Mouse (Mus musculus) retina, postnatal 1 day (tissue): Measurements from ENCODE around the gene Mymk.
A peak's percentile ranks its signal among the peaks of the same experiment; 100 is the strongest.

Experiments
- DNase-seq: peaks from one replicate; pipeline ENCODE4 v3.0.0-alpha.2; 2012

Mymk gene

GRCm38 (mm10) chr2:27071978-27072377 is at the start of gene Mymk:
TSS of gene Mymk (minus strand) at chr2:27072179.
- DNase-seq = no peak

GRCm38 (mm10) chr2:27120241-27120641 is 48.3 kb upstream of the Mymk start:
- peak; percentile 41 for DNase-seq

- DNase-seq = no peak
Measured at GRCm38 (mm10) chr2:27119766-27120165, 47.8 kb upstream of the Mymk start.

- DNase-seq = no peak
Measured at GRCm38 (mm10) chr2:27118452-27118851, 46.5 kb upstream of the Mymk start.

- DNase-seq = no peak
Measured at GRCm38 (mm10) chr2:27114169-27114568, 42.2 kb upstream of the Mymk start.

GRCm38 (mm10) chr2:27112585-27112984 is 40.6 kb upstream of the Mymk start:
- no peak for DNase-seq

- DNase-seq = no peak
Measured at GRCm38 (mm10) chr2:27109052-27109451, 37.1 kb upstream of the Mymk start.

GRCm38 (mm10) chr2:27108144-27108543 is 36.2 kb upstream of the Mymk start:
- DNase-seq = peak; percentile 54

- DNase-seq = peak; percentile 80
Measured at GRCm38 (mm10) chr2:27106816-27107215, 34.8 kb upstream of the Mymk start.

GRCm38 (mm10) chr2:27103554-27103953 is 31.6 kb upstream of the Mymk start:
- DNase-seq = no peak

- DNase-seq = peak; percentile 91
Measured at GRCm38 (mm10) chr2:27097776-27098175, 25.8 kb upstream of the Mymk start.

GRCm38 (mm10) chr2:27097241-27097656 is 25.3 kb upstream of the Mymk start:
- DNase-seq = peak; percentile 17

GRCm38 (mm10) chr2:27096341-27096981 is 24.5 kb upstream of the Mymk start:
- no peak for DNase-seq

- no peak for DNase-seq
Measured at GRCm38 (mm10) chr2:27095178-27095577, 23.2 kb upstream of the Mymk start.

- no peak for DNase-seq
Measured at GRCm38 (mm10) chr2:27089238-27089637, 17.3 kb upstream of the Mymk start.

GRCm38 (mm10) chr2:27088700-27089099 is 16.7 kb upstream of the Mymk start:
- no peak for DNase-seq

- DNase-seq = no peak
Measured at GRCm38 (mm10) chr2:27088071-27088644, 16.2 kb upstream of the Mymk start.

GRCm38 (mm10) chr2:27087581-27087980 is 15.6 kb upstream of the Mymk start:
- DNase-seq = no peak

GRCm38 (mm10) chr2:27086483-27087010 is 14.6 kb upstream of the Mymk start:
- DNase-seq = no peak

- peak; percentile 58 for DNase-seq
Measured at GRCm38 (mm10) chr2:27085801-27086200, 13.8 kb upstream of the Mymk start.

- no peak for DNase-seq
Measured at GRCm38 (mm10) chr2:27084963-27085362, 13.0 kb upstream of the Mymk start.

GRCm38 (mm10) chr2:27083761-27084475 is 11.9 kb upstream of the Mymk start:
- no peak for DNase-seq

- DNase-seq = peak; percentile 62
Measured at GRCm38 (mm10) chr2:27079649-27080048, 7.7 kb upstream of the Mymk start.

GRCm38 (mm10) chr2:27079152-27079584 is 7.2 kb upstream of the Mymk start, which contains the start of gene Adamtsl2:
TSS of gene Adamtsl2 (plus strand) at chr2:27079379.
- peak; percentile 87 for DNase-seq
